Mouse (Mus musculus): ENCODE data around the gene Dgki. TPM values are rescaled to one million over a fixed set of nuclear protein-coding genes. Genes with fewer than 3 reads are reported as not detected.

Gene Dgki
- polyA plus RNA-seq, 1 experiment from 2014 or later = 1.0 TPM

DNA sequence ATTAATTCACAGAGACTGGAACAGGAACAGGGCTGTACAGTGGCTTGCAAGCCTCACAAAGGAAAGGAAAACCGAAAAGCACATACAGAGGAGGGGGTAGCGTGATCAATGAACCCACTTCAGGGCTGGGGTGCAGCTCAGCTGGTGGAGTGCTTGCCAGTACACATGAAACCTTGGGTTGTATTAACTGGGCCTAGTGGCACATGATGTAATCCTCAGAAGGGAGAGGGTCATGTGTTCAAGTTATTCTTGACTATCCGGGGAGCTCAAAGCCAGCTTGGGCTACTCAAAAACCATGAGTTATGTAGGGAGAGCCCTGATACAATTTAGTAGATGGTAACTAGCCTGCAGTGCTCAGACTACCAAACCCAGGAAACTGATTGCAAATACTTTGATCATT lies 244.3 kb downstream of the Dgki start:
- H3K4me1 ChIP-seq (ENCODE audit: control insufficient read depth, insufficient read depth, low read length) = peaks cover 3% of the 10 kb centered on the region; the same call in 1 of the 2 replicates
- no peaks in the 10 kb centered on the region for H3K9me3 ChIP-seq (ENCODE audit: control insufficient read depth, low read depth, low read length)
- H3K36me3 ChIP-seq (ENCODE audit: control insufficient read depth, insufficient read depth, low read length) = no peaks in the 10 kb centered on the region
- H3K4me2 ChIP-seq (replicated peaks; ENCODE audit: low read depth, low read length) = no peak overlapping the region
- no peak for ATAC-seq (ENCODE audit: insufficient number of reproducible peaks, insufficient read depth, low FRiP score, low read depth)
- WGBS = 84% methylated on average over 3 of the region's 3 CpGs
- no peak overlapping the region for H3K9ac ChIP-seq (replicated peaks; ENCODE audit: low read depth, low read length)
- H3K27ac ChIP-seq (ENCODE audit: low read length) = no peak overlapping the region
- H3K4me3 ChIP-seq (ENCODE audit: low read depth, low read length) = no peak overlapping the region
- H3K27me3 ChIP-seq (ENCODE audit: control insufficient read depth, insufficient read depth, low read length) = no peaks in the 10 kb centered on the region

DNA sequence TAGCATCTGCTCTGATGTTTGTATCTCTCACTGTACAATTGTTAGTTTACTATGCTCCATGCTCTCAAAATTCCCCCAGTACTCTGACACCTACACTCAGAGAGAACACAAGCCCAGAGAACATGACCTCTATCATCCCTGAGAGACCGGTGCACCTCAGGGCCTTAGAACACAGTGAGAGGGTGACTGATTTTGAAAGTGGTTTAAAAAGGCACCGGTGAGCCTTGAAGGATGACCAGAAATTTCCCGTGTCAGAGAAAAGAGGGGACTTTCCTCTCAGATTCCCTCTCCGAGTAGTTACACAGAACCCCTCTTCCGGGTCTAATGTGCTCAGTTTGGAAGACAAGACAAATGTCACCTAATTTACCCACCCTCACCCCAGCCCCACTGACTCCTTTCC lies 244.9 kb downstream of the Dgki start:
- 69% methylated on average over 5 of the region's 5 CpGs for WGBS
- Histone ChIP-seq H3K9ac (replicated peaks; ENCODE audit: low read depth, low read length) (no peak overlapping the region), H3K36me3 (ENCODE audit: control insufficient read depth, insufficient read depth, low read length) (no peaks in the 10 kb centered on the region), H3K4me1 (ENCODE audit: control insufficient read depth, insufficient read depth, low read length) (peaks cover 3% of the 10 kb centered on the region; the same call in 1 of the 2 replicates), H3K4me2 (replicated peaks; ENCODE audit: low read depth, low read length) (no peak overlapping the region), H3K9me3 (ENCODE audit: control insufficient read depth, low read depth, low read length) (no peaks in the 10 kb centered on the region), H3K27me3 (ENCODE audit: control insufficient read depth, insufficient read depth, low read length) (no peaks in the 10 kb centered on the region), H3K27ac (ENCODE audit: low read length) (no peak overlapping the region), H3K4me3 (ENCODE audit: low read depth, low read length) (no peak overlapping the region)
- ATAC-seq (ENCODE audit: insufficient number of reproducible peaks, insufficient read depth, low FRiP score, low read depth) = no peak

DNA sequence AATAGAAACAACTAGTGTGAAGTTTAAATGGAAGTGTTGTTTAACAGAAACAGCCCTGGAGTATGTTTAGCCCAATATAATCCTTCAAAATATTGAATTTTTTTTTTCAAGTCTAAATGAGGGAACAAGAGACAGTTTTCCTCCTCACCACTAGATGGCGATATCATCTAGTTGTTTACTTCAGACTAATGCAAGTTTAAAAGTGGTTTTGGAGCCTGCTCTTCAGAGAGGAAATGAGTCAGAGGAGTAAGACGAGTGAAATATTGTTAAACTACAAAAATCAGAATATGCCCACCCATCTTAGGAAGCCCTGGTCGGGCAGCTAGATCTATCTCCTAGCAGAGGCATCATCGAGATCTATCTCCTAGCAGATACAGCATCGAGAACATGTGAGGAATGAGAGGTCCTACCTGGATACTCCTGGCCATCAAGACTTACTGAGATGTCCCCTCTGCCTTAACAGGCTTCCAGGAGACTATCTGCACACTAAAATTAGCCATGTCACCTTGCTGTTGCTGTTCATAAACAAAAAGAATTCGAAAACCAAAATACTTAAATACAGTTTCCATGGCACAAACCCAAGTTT lies 245.5 kb downstream of the Dgki start:
- Histone ChIP-seq H3K36me3 (ENCODE audit: control insufficient read depth, insufficient read depth, low read length) (no peaks in the 10 kb centered on the region), H3K4me2 (replicated peaks; ENCODE audit: low read depth, low read length) (no peak overlapping the region), H3K9ac (replicated peaks; ENCODE audit: low read depth, low read length) (no peak overlapping the region), H3K9me3 (ENCODE audit: control insufficient read depth, low read depth, low read length) (no peaks in the 10 kb centered on the region), H3K4me1 (ENCODE audit: control insufficient read depth, insufficient read depth, low read length) (peaks cover 3% of the 10 kb centered on the region; the same call in 1 of the 2 replicates), H3K27me3 (ENCODE audit: control insufficient read depth, insufficient read depth, low read length) (no peaks in the 10 kb centered on the region), H3K27ac (ENCODE audit: low read length) (no peak overlapping the region), H3K4me3 (ENCODE audit: low read depth, low read length) (no peak overlapping the region)
- ATAC-seq (ENCODE audit: insufficient number of reproducible peaks, insufficient read depth, low FRiP score, low read depth) = no peak
- WGBS = 41% methylated on average over 6 of the region's 6 CpGs

DNA sequence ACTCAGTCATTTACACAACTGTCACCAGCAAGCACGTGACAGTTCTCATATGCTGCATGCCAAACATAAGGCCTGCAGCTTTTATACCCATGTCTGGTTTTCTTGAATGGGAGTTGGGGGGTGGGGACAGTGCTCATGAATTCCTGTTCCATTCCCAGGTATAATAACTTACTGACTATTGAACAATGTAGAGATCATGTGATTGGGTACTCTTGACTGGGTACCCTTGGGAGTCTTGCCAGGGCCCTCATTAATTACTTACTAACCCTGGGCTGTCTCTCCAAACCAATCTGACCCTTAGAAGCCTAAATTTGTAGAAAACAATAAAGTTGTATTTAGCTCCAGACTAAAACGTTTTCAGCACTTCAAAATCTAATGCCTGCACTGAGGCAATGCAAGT lies 246.6 kb downstream of the Dgki start:
- peaks cover 3% of the 10 kb centered on the region; the same call in 1 of the 2 replicates for H3K4me1 ChIP-seq (ENCODE audit: control insufficient read depth, insufficient read depth, low read length)
- H3K4me2 ChIP-seq (replicated peaks; ENCODE audit: low read depth, low read length) = no peak overlapping the region
- no peaks in the 10 kb centered on the region for H3K36me3 ChIP-seq (ENCODE audit: control insufficient read depth, insufficient read depth, low read length)
- 51% methylated on average over 2 of the region's 2 CpGs for WGBS
- no peak overlapping the region for H3K27ac ChIP-seq (ENCODE audit: low read length)
- no peaks in the 10 kb centered on the region for H3K9me3 ChIP-seq (ENCODE audit: control insufficient read depth, low read depth, low read length)
- H3K9ac ChIP-seq (replicated peaks; ENCODE audit: low read depth, low read length) = no peak overlapping the region
- no peak for ATAC-seq (ENCODE audit: insufficient number of reproducible peaks, insufficient read depth, low FRiP score, low read depth)
- no peak overlapping the region for H3K4me3 ChIP-seq (ENCODE audit: low read depth, low read length)
- H3K27me3 ChIP-seq (ENCODE audit: control insufficient read depth, insufficient read depth, low read length) = no peaks in the 10 kb centered on the region

DNA sequence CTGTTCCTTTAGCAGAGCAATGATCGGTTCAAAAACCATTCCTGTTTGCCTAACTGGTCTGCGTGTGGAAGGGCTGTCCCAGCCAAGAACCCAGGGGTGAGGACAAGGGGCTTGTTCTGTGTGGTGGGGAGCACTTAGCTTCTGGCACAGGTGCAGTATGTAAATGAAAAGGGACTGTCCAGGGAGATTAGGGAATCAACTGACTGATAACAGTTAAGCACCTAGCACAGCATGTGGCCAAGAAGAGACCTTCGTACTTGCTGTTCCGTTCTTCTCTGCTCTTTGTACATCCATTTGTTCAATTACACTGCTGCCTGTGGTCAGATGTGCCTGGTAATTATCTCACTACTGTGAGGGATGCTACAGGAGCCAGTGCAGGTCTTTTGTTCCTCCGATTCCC lies 248.3 kb downstream of the Dgki start:
- no peak for ATAC-seq (ENCODE audit: insufficient number of reproducible peaks, insufficient read depth, low FRiP score, low read depth)
- Histone ChIP-seq H3K36me3 (ENCODE audit: control insufficient read depth, insufficient read depth, low read length) (no peaks in the 10 kb centered on the region), H3K4me1 (ENCODE audit: control insufficient read depth, insufficient read depth, low read length) (peaks cover 3% of the 10 kb centered on the region; the same call in 1 of the 2 replicates), H3K9me3 (ENCODE audit: control insufficient read depth, low read depth, low read length) (no peaks in the 10 kb centered on the region), H3K9ac (replicated peaks; ENCODE audit: low read depth, low read length) (no peak overlapping the region), H3K27ac (ENCODE audit: low read length) (no peak overlapping the region), H3K27me3 (ENCODE audit: control insufficient read depth, insufficient read depth, low read length) (no peaks in the 10 kb centered on the region), H3K4me2 (replicated peaks; ENCODE audit: low read depth, low read length) (no peak overlapping the region), H3K4me3 (ENCODE audit: low read depth, low read length) (no peak overlapping the region)
- WGBS = 51% methylated on average over 5 of the region's 5 CpGs

DNA sequence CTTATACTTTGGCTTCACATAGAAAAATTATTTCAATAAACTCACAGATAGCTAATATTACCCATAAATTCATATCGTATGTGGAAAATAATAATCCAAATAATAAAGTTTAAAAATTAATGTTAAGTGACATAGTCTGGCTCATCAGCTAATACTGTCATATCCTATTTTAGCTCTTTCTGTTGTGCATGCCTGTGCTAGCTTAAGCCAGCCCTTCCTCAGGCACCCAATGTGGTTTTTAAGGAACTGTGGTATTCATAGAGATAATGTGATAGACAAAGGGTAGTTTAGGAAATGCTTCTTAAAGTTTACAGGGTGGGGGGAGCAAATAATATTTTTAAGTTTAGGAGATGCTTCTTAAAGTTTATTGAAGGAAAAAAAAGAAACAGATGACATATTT lies 248.8 kb downstream of the Dgki start:
- H3K9me3 ChIP-seq (ENCODE audit: control insufficient read depth, low read depth, low read length) = no peaks in the 10 kb centered on the region
- WGBS = 88% methylated on average over 1 of the region's 1 CpGs
- H3K4me2 ChIP-seq (replicated peaks; ENCODE audit: low read depth, low read length) = no peak overlapping the region
- ATAC-seq (ENCODE audit: insufficient number of reproducible peaks, insufficient read depth, low FRiP score, low read depth) = no peak
- H3K9ac ChIP-seq (replicated peaks; ENCODE audit: low read depth, low read length) = no peak overlapping the region
- H3K27me3 ChIP-seq (ENCODE audit: control insufficient read depth, insufficient read depth, low read length) = no peaks in the 10 kb centered on the region
- no peak overlapping the region for H3K4me3 ChIP-seq (ENCODE audit: low read depth, low read length)
- H3K36me3 ChIP-seq (ENCODE audit: control insufficient read depth, insufficient read depth, low read length) = no peaks in the 10 kb centered on the region
- H3K27ac ChIP-seq (ENCODE audit: low read length) = no peak overlapping the region
- peaks cover 3% of the 10 kb centered on the region; the same call in 1 of the 2 replicates for H3K4me1 ChIP-seq (ENCODE audit: control insufficient read depth, insufficient read depth, low read length)

DNA sequence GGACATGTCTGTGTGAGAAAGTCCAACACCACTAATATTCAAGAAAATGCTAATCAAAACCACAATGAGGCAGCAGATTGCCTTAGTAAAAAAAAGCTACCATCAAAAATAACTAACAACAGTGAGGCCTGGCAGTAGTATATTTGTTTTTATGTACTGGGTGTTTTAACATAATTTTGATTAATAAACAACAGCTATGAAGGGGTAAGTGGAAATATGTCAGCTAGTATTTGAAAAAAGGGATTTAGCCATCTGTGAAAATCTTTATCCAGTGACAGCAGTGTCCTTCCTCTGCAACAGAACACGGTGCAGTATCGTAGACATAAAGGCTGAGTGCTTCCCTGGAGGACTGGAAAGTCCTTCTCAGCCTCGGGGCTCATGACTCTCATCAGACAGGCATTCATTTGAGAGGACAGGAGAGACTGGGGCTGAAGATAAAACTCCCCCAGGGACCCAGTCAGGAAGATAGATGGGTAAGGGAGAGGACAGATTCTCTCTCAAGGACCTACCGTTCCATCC lies 252.3 kb downstream of the Dgki start:
- H3K4me1 ChIP-seq (ENCODE audit: control insufficient read depth, insufficient read depth, low read length) = peaks cover 7% of the 10 kb centered on the region; the same call in 1 of the 2 replicates
- H3K27me3 ChIP-seq (ENCODE audit: control insufficient read depth, insufficient read depth, low read length) = no peaks in the 10 kb centered on the region
- no peak overlapping the region for H3K4me3 ChIP-seq (ENCODE audit: low read depth, low read length)
- no peak overlapping the region for H3K9ac ChIP-seq (replicated peaks; ENCODE audit: low read depth, low read length)
- H3K36me3 ChIP-seq (ENCODE audit: control insufficient read depth, insufficient read depth, low read length) = no peaks in the 10 kb centered on the region
- H3K4me2 ChIP-seq (replicated peaks; ENCODE audit: low read depth, low read length) = no peak overlapping the region
- no peaks in the 10 kb centered on the region for H3K9me3 ChIP-seq (ENCODE audit: control insufficient read depth, low read depth, low read length)
- WGBS = 67% methylated on average over 4 of the region's 4 CpGs
- no peak for ATAC-seq (ENCODE audit: insufficient number of reproducible peaks, insufficient read depth, low FRiP score, low read depth)
- H3K27ac ChIP-seq (ENCODE audit: low read length) = no peak overlapping the region

DNA sequence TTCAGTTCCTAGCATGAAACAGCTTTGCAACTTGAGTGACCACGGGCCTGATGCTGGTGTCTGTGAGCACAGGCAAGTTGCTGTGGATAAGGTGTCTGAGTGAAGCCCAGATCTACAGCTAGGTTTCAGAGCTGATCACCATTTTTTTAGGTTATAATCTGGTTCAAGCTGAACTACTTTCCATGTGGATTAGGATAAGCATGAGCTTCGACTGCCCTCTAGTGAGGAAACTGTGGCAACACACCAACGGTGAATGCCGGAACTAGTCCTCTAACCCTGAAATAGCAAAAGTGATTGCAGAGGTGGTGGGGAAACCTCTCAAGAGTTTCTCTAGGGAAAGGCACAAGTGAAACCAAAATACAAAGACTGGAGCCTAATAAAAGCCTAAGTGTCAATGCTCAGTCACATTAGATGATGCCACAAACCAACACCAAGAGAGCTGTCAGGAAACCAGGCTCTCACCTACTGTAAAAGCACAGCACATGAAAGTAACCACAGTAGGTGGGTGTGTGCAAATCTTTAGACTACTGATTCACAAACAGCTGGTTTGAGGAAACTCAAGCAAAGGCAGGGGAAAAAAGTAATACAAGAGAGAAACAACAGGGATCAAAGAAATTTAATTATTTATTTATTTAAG lies 253.7 kb downstream of the Dgki start:
- ATAC-seq (ENCODE audit: insufficient number of reproducible peaks, insufficient read depth, low FRiP score, low read depth) = no peak
- Histone ChIP-seq H3K27me3 (ENCODE audit: control insufficient read depth, insufficient read depth, low read length) (no peaks in the 10 kb centered on the region), H3K27ac (ENCODE audit: low read length) (no peak overlapping the region), H3K36me3 (ENCODE audit: control insufficient read depth, insufficient read depth, low read length) (no peaks in the 10 kb centered on the region), H3K4me1 (ENCODE audit: control insufficient read depth, insufficient read depth, low read length) (0 out of 2 replicates have a peak, but pooled peaks cover 3% of the 10 kb centered on the region), H3K4me2 (replicated peaks; ENCODE audit: low read depth, low read length) (no peak overlapping the region), H3K9ac (replicated peaks; ENCODE audit: low read depth, low read length) (no peak overlapping the region), H3K4me3 (ENCODE audit: low read depth, low read length) (no peak overlapping the region), H3K9me3 (ENCODE audit: control insufficient read depth, low read depth, low read length) (no peaks in the 10 kb centered on the region)
- WGBS = 22% methylated on average over 4 of the region's 4 CpGs

Data from stomach, embryonic 14.5 days (tissue).